Mouse (Mus musculus) stomach, embryonic 16.5 days (tissue): ENCODE measurements around the gene Camk2d. TPM values are rescaled to one million over a fixed set of nuclear protein-coding genes. Genes with fewer than 3 reads are reported as not detected.

Experiments used
- ATAC-seq: fragments of 200-750 bp; cut with Nextera tagmentation; 2 replicates; pipeline ENCODE4 v1.8.0; 2017; ENCODE audit warnings: moderate number of reproducible peaks, moderate TSS enrichment; ENCODE audit not compliant: insufficient read depth, low FRiP score
- H3K27ac ChIP-seq: fragments of 300-500 bp; sonication (generic); 2 replicates; pipeline ENCODE4 v1.5.1; 2014; ENCODE audit warnings: low read length
- H3K27me3 ChIP-seq: fragments of 300-500 bp; sonication (generic); 2 replicates; pipeline ENCODE4 v1.6.1; 2014; ENCODE audit warnings: low read length, control low read depth, mixed read lengths; ENCODE audit not compliant: control insufficient read depth, insufficient read depth
- H3K36me3 ChIP-seq: fragments of 300-500 bp; sonication (generic); 2 replicates; pipeline ENCODE4 v1.6.1; 2014; ENCODE audit warnings: low read length; ENCODE audit not compliant: control insufficient read depth, insufficient read depth
- H3K4me1 ChIP-seq: fragments of 300-500 bp; sonication (generic); 2 replicates; pipeline ENCODE4 v1.6.1; 2014; ENCODE audit warnings: low read length, control low read depth, mixed read lengths; ENCODE audit not compliant: control insufficient read depth, insufficient read depth
- H3K4me2 ChIP-seq: fragments of 300-500 bp; sonication (generic); 2 replicates; pipeline ENCODE4 v1.6.1; 2014; ENCODE audit warnings: low read depth, low read length, mixed read lengths
- H3K4me3 ChIP-seq: fragments of 300-500 bp; sonication (generic); replicated peaks from 2 replicates; pipeline ENCODE4 v1.5.1; 2014; ENCODE audit warnings: mild to moderate bottlenecking, low read length
- H3K9ac ChIP-seq: fragments of 300-500 bp; sonication (generic); 2 replicates; pipeline ENCODE4 v1.6.1; 2014; ENCODE audit warnings: low read length
- H3K9me3 ChIP-seq: fragments of 300-500 bp; sonication (generic); replicated peaks from 2 replicates; pipeline ENCODE4 v1.6.1; 2016; ENCODE audit warnings: low read length, control low read depth; ENCODE audit not compliant: control insufficient read depth
- WGBS: fragments of 180-500 bp; shearing (Covaris S2); extraction: QIAGEN DNeasy Blood & Tissue Kit; methylation state at CpG from one replicate; pipeline ENCODE4 v1.1.7; 2014; 5-methylcytosine and 5-hydroxymethylcytosine counted together
- polyA plus RNA-seq: library from polyadenylated mRNA; unstranded; fragments of >200 nt; fragmentation: Nextera tagmentation; extraction: Ambion mirVana; gene quantifications from 2 replicates; pipeline ENCODE4 v1.2.1, GENCODE M21; 2015

The Camk2d gene
- polyA plus RNA-seq, 1 experiment from 2014 or later = 36.8 TPM

DNA sequence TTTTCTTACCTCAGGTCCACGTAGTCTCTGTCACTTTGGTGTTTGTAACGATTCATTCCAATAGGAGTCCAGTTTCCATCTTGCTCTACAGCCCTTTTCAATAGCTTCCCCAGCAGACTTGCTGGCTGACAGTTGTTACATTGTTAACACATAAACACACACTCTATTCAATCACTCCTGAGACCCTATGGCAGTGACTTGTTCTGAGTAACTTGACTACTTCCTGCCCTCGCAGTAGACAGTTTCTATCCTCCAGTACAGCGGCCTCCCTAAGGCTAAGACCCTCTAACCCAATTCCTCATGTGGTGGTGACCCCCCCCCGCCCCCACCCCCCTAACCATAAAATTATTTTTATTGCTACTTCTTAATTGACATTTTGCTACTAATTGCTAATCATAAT lies 13.2 kb downstream of the Camk2d start:
- Histone ChIP-seq H3K9ac (no peak overlapping the region), H3K4me3 (no peak overlapping the region), H3K4me1 (peaks cover 23% of the 10 kb centered on the region), H3K36me3 (no peaks in the 10 kb centered on the region), H3K27ac (no peak overlapping the region), H3K9me3 (no peaks in the 10 kb centered on the region), H3K4me2 (no peak overlapping the region), H3K27me3 (no peaks in the 10 kb centered on the region)
- ATAC-seq = no peak
- WGBS = 58% methylated on average over 5 of the region's 5 CpGs

DNA sequence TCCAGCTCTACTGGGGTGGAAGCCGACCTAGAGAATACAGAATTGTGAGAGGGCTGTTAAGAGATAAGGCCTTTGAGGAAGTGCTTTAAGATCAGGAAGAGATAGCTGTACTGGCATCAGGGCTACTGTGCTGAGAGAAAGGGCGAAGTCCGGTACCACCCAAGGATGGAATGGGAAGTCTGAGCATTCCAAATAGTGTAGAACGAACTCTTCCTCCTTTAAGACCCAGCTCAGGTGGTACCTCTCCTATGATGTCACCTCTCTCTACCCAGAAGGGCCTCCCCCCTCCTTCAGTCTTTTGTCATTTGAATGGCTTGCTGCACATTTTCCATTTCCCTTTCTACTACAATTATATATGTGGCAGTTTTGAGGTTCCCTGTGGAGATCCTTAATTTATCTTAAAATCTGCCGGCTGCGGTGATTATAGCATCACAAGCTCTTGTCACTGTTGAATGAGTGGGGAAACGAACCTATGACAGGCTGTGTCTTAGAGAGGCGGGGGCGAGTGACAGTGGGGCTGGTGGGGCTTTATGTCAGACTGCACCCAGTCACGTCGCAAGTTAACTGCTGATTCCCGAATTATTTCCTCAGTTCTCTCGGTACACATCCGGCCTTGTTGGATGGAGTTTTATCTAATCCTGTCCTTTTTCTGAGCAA lies 13.8 kb downstream of the Camk2d start:
- whole genome bisulfite sequencing = 60% methylated on average over 14 of the region's 14 CpGs
- Histone ChIP-seq H3K36me3 (no peaks in the 10 kb centered on the region), H3K9ac (no peak overlapping the region), H3K9me3 (no peaks in the 10 kb centered on the region), H3K27me3 (no peaks in the 10 kb centered on the region), H3K4me1 (peaks cover 25% of the 10 kb centered on the region), H3K4me2 (no peak overlapping the region), H3K27ac (peak overlapping the region; percentile 51; the same call in 1 of the 2 replicates), H3K4me3 (no peak overlapping the region)
- ATAC-seq = peak; percentile 89

GRCm38 (mm10) chr3:126611624-126612023 lies 15.5 kb downstream of the Camk2d start:
- Histone ChIP-seq H3K9ac (0 out of 2 replicates have a peak overlapping the region, but pooled peaks have one; percentile 16), H3K27me3 (no peaks in the 10 kb centered on the region), H3K4me2 (peak overlapping the region; percentile 23; the same call in 1 of the 2 replicates), H3K4me3 (no peak overlapping the region), H3K36me3 (0 out of 2 replicates have a peak, but pooled peaks cover 2% of the 10 kb centered on the region), H3K9me3 (no peaks in the 10 kb centered on the region), H3K27ac (peak overlapping the region; percentile 64), H3K4me1 (peaks cover 25% of the 10 kb centered on the region)
- ATAC-seq = no peak
- 27% methylated on average over 7 of the region's 7 CpGs for WGBS

GRCm38 (mm10) chr3:126612748-126613509 lies 16.8 kb downstream of the Camk2d start:
- no peaks in the 10 kb centered on the region for H3K27me3 ChIP-seq
- H3K36me3 ChIP-seq = 0 out of 2 replicates have a peak, but pooled peaks cover 4% of the 10 kb centered on the region
- H3K9ac ChIP-seq = no peak overlapping the region
- H3K4me3 ChIP-seq = no peak overlapping the region
- no peak overlapping the region; the same call in 1 of the 2 replicates for H3K27ac ChIP-seq
- peaks cover 27% of the 10 kb centered on the region for H3K4me1 ChIP-seq
- ATAC-seq = no peak
- 56% methylated on average over 4 of the region's 4 CpGs for WGBS
- 0 out of 2 replicates have a peak, but pooled peaks cover 3% of the 10 kb centered on the region for H3K9me3 ChIP-seq
- H3K4me2 ChIP-seq = no peak overlapping the region

DNA sequence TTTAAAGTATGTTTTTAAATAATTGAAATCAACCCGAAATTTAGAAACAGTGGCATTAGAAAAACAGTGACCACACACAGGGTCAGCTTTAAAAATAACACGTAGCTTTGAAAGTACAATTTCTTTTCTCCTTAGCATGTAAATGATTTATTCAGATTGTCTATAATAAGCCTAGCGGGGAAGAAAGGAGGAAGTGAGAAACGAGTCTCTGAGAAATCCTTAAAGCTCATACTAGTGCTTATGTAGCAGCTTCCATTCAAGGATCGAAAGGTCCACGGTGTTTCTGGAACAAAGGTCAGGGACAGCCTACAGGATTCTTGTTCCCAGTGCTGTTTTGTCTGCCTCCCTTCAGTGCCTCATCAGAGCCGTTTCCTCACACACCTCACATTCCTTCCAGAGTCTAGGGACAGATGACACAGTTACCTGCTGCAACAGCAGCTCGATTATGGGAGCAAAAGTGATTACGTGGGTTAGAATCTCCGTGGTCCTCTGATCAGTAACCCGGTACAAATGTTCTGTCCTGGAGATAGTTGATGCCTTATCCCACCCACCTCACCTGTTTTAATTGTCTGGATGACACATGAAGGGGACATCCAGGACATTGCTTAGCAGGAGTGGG lies 17.5 kb downstream of the Camk2d start:
- Histone ChIP-seq H3K27ac (no peak overlapping the region), H3K36me3 (0 out of 2 replicates have a peak, but pooled peaks cover 4% of the 10 kb centered on the region), H3K9me3 (0 out of 2 replicates have a peak, but pooled peaks cover 3% of the 10 kb centered on the region), H3K9ac (no peak overlapping the region), H3K27me3 (no peaks in the 10 kb centered on the region), H3K4me1 (peaks cover 29% of the 10 kb centered on the region), H3K4me2 (no peak overlapping the region), H3K4me3 (no peak overlapping the region)
- 54% methylated on average over 11 of the region's 11 CpGs for WGBS
- ATAC-seq = no peak

DNA sequence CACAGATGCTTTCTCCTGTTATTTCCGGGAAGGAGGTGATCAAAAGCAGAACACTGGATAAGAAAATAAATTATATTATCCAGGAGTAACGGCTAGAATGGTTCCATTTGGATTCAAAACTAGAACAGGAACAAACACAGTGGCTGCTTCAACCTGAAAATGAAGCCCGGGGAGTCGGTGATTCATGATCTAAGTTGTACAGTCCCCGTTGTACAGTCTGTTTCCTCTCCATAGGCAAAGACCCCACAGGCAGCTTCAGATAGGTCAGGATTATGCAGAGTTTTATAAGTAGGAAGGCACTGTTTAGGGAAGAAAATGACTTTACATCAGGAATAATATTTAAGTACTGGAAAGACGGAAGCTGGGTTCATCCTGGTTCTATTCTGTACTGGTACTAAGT lies 19.2 kb downstream of the Camk2d start:
- H3K36me3 ChIP-seq = 0 out of 2 replicates have a peak, but pooled peaks cover 4% of the 10 kb centered on the region
- H3K9me3 ChIP-seq = 0 out of 2 replicates have a peak, but pooled peaks cover 3% of the 10 kb centered on the region
- WGBS = 51% methylated on average over 6 of the region's 6 CpGs
- H3K27me3 ChIP-seq = no peaks in the 10 kb centered on the region
- H3K27ac ChIP-seq = no peak overlapping the region
- H3K9ac ChIP-seq = no peak overlapping the region
- no peak overlapping the region for H3K4me2 ChIP-seq
- H3K4me3 ChIP-seq = no peak overlapping the region
- no peak for ATAC-seq
- H3K4me1 ChIP-seq = peaks cover 20% of the 10 kb centered on the region

DNA sequence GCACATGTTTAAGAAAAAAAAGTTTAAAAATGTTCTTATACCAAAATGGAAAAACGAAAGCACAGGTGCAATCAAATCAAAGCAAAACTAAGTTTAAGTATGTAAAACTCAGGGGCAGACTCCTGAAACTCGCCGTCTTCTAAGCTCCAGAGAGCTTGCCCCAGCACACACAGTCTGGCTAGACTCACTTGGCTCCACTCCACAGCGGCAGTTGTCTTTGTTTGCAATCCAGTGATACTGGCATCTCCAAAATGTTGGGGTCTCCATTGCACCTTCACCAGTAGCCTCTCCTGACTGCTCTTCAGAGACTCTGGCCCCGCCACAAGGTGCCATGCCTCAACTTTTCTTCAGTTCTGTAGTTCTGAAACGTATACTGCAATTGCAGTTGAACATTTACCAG lies 24.1 kb downstream of the Camk2d start:
- ATAC-seq = no peak
- 86% methylated on average over 6 of the region's 6 CpGs for WGBS

GRCm38 (mm10) chr3:126622509-126622908 lies 26.4 kb downstream of the Camk2d start:
- Histone ChIP-seq H3K9me3 (no peaks in the 10 kb centered on the region), H3K27me3 (no peaks in the 10 kb centered on the region), H3K4me2 (no peak overlapping the region), H3K36me3 (no peaks in the 10 kb centered on the region), H3K4me3 (no peak overlapping the region), H3K27ac (no peak overlapping the region), H3K9ac (no peak overlapping the region), H3K4me1 (0 out of 2 replicates have a peak, but pooled peaks cover 6% of the 10 kb centered on the region)
- no peak for ATAC-seq
- 86% methylated on average over 2 of the region's 2 CpGs for WGBS

More for the DNA sequence above, 24.1 kb downstream of the Camk2d start:
- H3K9ac ChIP-seq = no peak overlapping the region
- 0 out of 2 replicates have a peak, but pooled peaks cover 4% of the 10 kb centered on the region for H3K4me1 ChIP-seq
- H3K27ac ChIP-seq = no peak overlapping the region
- 0 out of 2 replicates have a peak, but pooled peaks cover 4% of the 10 kb centered on the region for H3K36me3 ChIP-seq
- 0 out of 2 replicates have a peak, but pooled peaks cover 3% of the 10 kb centered on the region for H3K9me3 ChIP-seq
- no peaks in the 10 kb centered on the region for H3K27me3 ChIP-seq
- no peak overlapping the region for H3K4me3 ChIP-seq
- H3K4me2 ChIP-seq = no peak overlapping the region
